Mouse (Mus musculus): ENCODE results near the gene Ccl7.

- TF ChIP-seq CTCF (conservative IDR thresholded peaks at IDR 0.05; ENCODE audit: low read length), result no peak
- no peak for TF ChIP-seq NANOG (IDR thresholded peaks at IDR 0.05; ENCODE audit: borderline replicate concordance, low read length)
- TF ChIP-seq POU5F1 (IDR thresholded peaks at IDR 0.05; ENCODE audit: borderline replicate concordance, low read length), result no peak
These were observed 10.2 kb upstream of the Ccl7 start, which contains the start of gene Ccl2 for GRCm38 (mm10) chr11:82035356-82035755.

All from E14TG2a.4 (cell line).